Mouse (Mus musculus) heart, postnatal 0 days (tissue): ENCODE results near the gene Scarb2. TPM values are rescaled to one million over a fixed set of nuclear protein-coding genes. Genes with fewer than 3 reads are reported as not detected.
"Not testable (repeated sequence)": the region's sequence is repeated elsewhere in the genome, so short reads cannot be mapped to it uniquely, and the experiment has no call there.

ENCODE experiments used
- ATAC-seq: fragments of 200-750 bp; cut with Nextera tagmentation; 2 replicates; pipeline ENCODE4 v1.8.0; 2017; ENCODE audit warnings: low read depth, moderate number of reproducible peaks, moderate library complexity; ENCODE audit not compliant: insufficient read depth
- DNase-seq: peaks from one replicate; pipeline ENCODE4 v3.0.0-alpha.2; 2016; ENCODE audit warnings: low spot score
- H3K27ac ChIP-seq: fragments of 300-500 bp; sonication (generic); 2 replicates; pipeline ENCODE4 v1.5.1; 2014; ENCODE audit warnings: low read depth, mild to moderate bottlenecking
- H3K27me3 ChIP-seq: fragments of 300-500 bp; sonication (generic); 2 replicates; pipeline ENCODE4 v1.6.1; 2014; ENCODE audit warnings: low read length, mixed read lengths; ENCODE audit not compliant: control insufficient read depth, insufficient read depth
- H3K36me3 ChIP-seq: fragments of 300-500 bp; sonication (generic); replicated peaks from 2 replicates; pipeline ENCODE4 v1.6.1; 2014; ENCODE audit warnings: low read length, mixed read lengths; ENCODE audit not compliant: control insufficient read depth, insufficient read depth
- H3K4me1 ChIP-seq: fragments of 300-500 bp; sonication (generic); 2 replicates; pipeline ENCODE4 v1.6.1; 2014; ENCODE audit warnings: antibody characterized with exemption; ENCODE audit not compliant: control insufficient read depth, insufficient read depth
- H3K4me2 ChIP-seq: fragments of 300-500 bp; sonication (generic); 2 replicates; pipeline ENCODE4 v1.6.1; 2014; ENCODE audit warnings: low read depth, mild to moderate bottlenecking, low read length, moderate library complexity
- H3K4me3 ChIP-seq: fragments of 300-500 bp; sonication (generic); 2 replicates; pipeline ENCODE4 v1.5.1; 2014; ENCODE audit warnings: low read depth, low read length
- H3K9ac ChIP-seq: fragments of 300-500 bp; sonication (generic); replicated peaks from 2 replicates; pipeline ENCODE4 v1.6.1; 2014; ENCODE audit warnings: low read depth, low read length, mixed read lengths
- H3K9me3 ChIP-seq: fragments of 300-500 bp; sonication (generic); replicated peaks from 2 replicates; pipeline ENCODE4 v1.6.1; 2016; ENCODE audit warnings: low read length; ENCODE audit not compliant: control insufficient read depth
- CTCF ChIP-seq: IDR thresholded peaks from 2 replicates; pipeline ENCODE4 v1.5.1; 2016; ENCODE audit warnings: antibody characterized with exemption, control low read depth, low read depth
- EP300 ChIP-seq: IDR thresholded peaks from 2 replicates; pipeline ENCODE4 v1.6.1; 2016; ENCODE audit warnings: antibody characterized with exemption, low read depth
- WGBS: fragments of 180-500 bp; shearing (Covaris S2); extraction: QIAGEN DNeasy Blood & Tissue Kit; methylation state at CpG from one replicate; pipeline ENCODE4 v1.1.7; 2014; 5-methylcytosine and 5-hydroxymethylcytosine counted together
- polyA plus RNA-seq: library from polyadenylated mRNA; unstranded; fragments of >200 nt; fragmentation: Nextera tagmentation; extraction: Ambion mirVana; gene quantifications from 2 replicates; pipeline ENCODE4 v1.2.1, GENCODE M21; 2015
- total RNA-seq: library from RNA; depleted of rRNA; stranded (reverse); fragments of >200 nt; gene quantifications from 2 replicates; pipeline ENCODE4 v1.2.3, GENCODE M21; 2014; ENCODE audit warnings: low replicate concordance

The Scarb2 gene
- total and polyA plus RNA-seq, 2 experiments from 2014 or later, result 28.9 to 121 TPM

- 69% methylated on average over 4 of the region's 4 CpGs for WGBS
- H3K36me3 ChIP-seq, result no peaks in the 10 kb centered on the region
- TF ChIP-seq EP300, result no peak
- TF ChIP-seq CTCF, result no peak
- H3K27me3 ChIP-seq, result no peaks in the 10 kb centered on the region
- no peak overlapping the region for H3K27ac ChIP-seq
- no peak for ATAC-seq
- no peaks in the 10 kb centered on the region for H3K4me1 ChIP-seq
- no peak overlapping the region for H3K4me2 ChIP-seq
- no peak overlapping the region for H3K9ac ChIP-seq
- H3K4me3 ChIP-seq, result no peak overlapping the region
- no peak for DNase-seq
- H3K9me3 ChIP-seq, result peaks cover 4% of the 10 kb centered on the region; the same call in 1 of the 2 replicates
These were observed 33.1 kb upstream of the Scarb2 start for GRCm38 (mm10) chr5:92539698-92540097.

DNA sequence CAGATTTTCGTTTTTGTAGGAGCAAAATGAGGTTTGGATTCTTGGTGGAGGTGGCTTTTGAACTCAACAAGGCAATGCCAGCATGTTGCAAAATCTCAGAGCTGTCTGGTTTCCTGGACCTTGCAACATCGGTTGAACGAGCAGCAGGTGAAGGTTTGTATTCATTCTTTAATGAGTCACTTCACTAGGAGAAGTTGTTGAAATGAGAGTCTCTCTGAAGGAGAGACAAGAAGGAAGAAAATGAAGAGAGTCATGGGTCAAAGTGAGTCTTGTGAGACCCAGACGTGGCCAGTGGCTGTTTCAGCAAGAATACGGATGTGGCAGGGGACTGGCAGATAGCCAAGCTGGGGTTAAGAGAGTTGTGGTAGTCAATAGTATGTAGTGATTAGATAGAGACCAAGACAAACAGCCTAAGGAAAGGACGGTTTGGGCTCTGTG lies 18.2 kb upstream of the Scarb2 start:
- Histone ChIP-seq H3K9me3 (no peaks in the 10 kb centered on the region), H3K4me2 (no peak overlapping the region), H3K27ac (no peak overlapping the region), H3K4me1 (no peaks in the 10 kb centered on the region), H3K9ac (no peak overlapping the region), H3K4me3 (no peak overlapping the region), H3K36me3 (no peaks in the 10 kb centered on the region), H3K27me3 (no peaks in the 10 kb centered on the region)
- 38% methylated on average over 6 of the region's 6 CpGs for WGBS
- DNase-seq (no peak), ATAC-seq (no peak)
- TF ChIP-seq EP300, result no peak
- TF ChIP-seq CTCF, result no peak

DNA sequence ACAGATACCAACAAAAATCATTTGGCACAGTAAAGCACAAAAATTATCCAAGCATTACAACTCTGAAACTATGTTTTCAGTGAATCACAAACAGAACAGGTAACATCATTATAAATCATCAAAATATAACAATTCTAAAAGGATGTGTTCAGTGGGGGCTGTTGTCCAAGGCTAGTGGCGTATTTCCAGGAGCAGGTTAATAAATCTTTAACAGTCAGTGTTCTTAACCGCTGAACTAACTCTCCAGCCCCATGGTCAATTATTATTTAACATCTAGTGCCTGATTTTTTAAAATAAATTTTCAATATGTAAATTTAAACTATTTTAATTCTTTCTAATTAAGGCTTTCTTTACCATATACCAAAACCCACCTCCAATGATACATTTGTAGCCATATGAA lies 14.5 kb upstream of the Scarb2 start:
- H3K9ac ChIP-seq, H3K4me2 ChIP-seq, H3K36me3 ChIP-seq, ATAC-seq, H3K4me3 ChIP-seq, H3K9me3 ChIP-seq, H3K27ac ChIP-seq, H3K27me3 ChIP-seq, DNase-seq, H3K4me1 ChIP-seq: not testable (repeated sequence)
- 79% methylated on average over 2 of the region's 2 CpGs for WGBS

DNA sequence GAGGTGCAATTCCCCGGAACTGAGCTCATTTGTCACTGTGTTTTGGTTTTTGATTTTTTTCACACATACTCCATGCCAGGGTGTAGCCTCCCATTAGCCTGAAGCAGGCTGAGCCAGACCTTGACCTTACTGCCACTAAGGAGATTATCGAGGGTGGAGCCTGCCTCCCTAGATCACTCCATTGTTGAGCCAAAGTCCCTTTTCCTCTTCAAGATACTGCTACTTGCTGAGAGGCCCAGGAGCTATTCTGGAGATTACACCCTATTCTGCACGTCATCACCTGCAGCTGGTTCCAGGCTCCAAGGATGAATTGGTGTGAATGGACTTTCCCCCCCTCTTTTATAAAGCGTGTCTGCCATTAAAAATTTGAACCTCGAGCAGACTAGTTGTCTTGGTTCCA lies 5.4 kb upstream of the Scarb2 start:
- no peaks in the 10 kb centered on the region for H3K4me1 ChIP-seq
- H3K4me3 ChIP-seq, result no peak overlapping the region
- H3K27me3 ChIP-seq, result no peaks in the 10 kb centered on the region
- 67% methylated on average over 5 of the region's 5 CpGs for WGBS
- H3K9me3 ChIP-seq, result no peaks in the 10 kb centered on the region
- H3K27ac ChIP-seq, result no peak overlapping the region
- no peak overlapping the region for H3K4me2 ChIP-seq
- no peak for ATAC-seq
- no peaks in the 10 kb centered on the region for H3K36me3 ChIP-seq
- no peak for TF ChIP-seq EP300
- no peak for TF ChIP-seq CTCF
- no peak overlapping the region for H3K9ac ChIP-seq
- no peak for DNase-seq

DNA sequence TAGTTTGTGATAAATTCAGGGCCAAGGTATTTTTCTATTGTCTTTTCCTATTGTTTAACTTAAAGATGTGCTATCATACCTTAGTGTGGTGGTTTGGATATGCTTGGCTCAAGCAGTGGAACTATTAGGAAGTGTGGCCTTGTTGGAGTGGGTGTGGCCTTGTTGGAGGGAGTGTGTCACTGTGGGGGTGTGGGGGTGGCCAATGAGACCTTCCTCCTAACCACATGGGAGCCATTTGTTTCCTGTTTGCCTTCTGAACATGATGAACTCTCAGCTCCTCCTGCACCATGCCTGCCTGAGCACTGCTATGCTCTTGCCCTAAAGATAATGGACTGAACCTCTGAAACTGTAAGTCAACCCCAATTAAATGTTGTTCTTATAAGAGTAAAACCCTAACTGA lies 4.6 kb upstream of the Scarb2 start:
- H3K4me2 ChIP-seq, result no peak overlapping the region
- no peaks in the 10 kb centered on the region for H3K36me3 ChIP-seq
- no peaks in the 10 kb centered on the region for H3K27me3 ChIP-seq
- peaks cover 4% of the 10 kb centered on the region; the same call in 1 of the 2 replicates for H3K4me1 ChIP-seq
- no peak overlapping the region for H3K27ac ChIP-seq
- H3K4me3 ChIP-seq, result no peak overlapping the region
- H3K9me3 ChIP-seq, result no peaks in the 10 kb centered on the region
- ATAC-seq, result no peak
- no peak for TF ChIP-seq EP300
- TF ChIP-seq CTCF, result no peak
- no peak for DNase-seq
- H3K9ac ChIP-seq, result no peak overlapping the region

DNA sequence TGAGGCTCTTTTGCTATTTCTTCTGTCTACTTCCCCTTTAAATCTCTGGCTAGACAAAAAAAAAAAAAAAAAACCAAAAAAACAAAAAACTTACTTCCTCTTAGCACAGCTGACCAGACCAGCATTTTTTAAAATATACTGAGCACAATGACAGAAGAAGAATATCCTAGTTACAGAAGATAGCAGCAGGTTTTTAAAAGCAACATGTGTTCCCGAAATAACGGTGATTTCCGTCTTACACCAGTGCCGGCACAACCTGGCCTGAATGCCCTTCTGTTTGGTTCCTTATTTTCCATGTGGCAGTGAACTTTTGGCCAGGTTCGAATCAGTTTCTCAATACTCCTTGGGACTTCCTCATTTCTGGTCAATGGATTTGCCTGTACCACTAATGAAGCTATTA lies 2.2 kb upstream of the Scarb2 start:
- DNase-seq (no peak), ATAC-seq (no peak)
- H3K27me3 ChIP-seq, result no peaks in the 10 kb centered on the region
- H3K4me3 ChIP-seq, result no peak overlapping the region
- no peak overlapping the region for H3K4me2 ChIP-seq
- no peak overlapping the region for H3K9ac ChIP-seq
- H3K27ac ChIP-seq, result no peak overlapping the region
- TF ChIP-seq CTCF, result no peak
- no peak for TF ChIP-seq EP300
- WGBS, result 70% methylated on average over 5 of the region's 5 CpGs
- no peaks in the 10 kb centered on the region for H3K36me3 ChIP-seq
- H3K4me1 ChIP-seq, result peaks cover 8% of the 10 kb centered on the region
- H3K9me3 ChIP-seq, result no peaks in the 10 kb centered on the region
